Mouse (Mus musculus) limb, embryonic 15.5 days (tissue): ENCODE measurements at regions not wholly inside any gene's neighbourhood (a gene's known extent, or its start where the extent isn't known, plus 50 kb on each side); places are given as distances from the start of the nearest gene placed in this dataset.

Experiments used
- ATAC-seq: fragments of 200-750 bp; cut with Nextera tagmentation; 2 replicates; pipeline ENCODE4 v1.8.0; 2017; ENCODE audit warnings: low read depth, moderate TSS enrichment; ENCODE audit not compliant: insufficient number of reproducible peaks, low FRiP score, low TSS enrichment
- H3K27ac ChIP-seq: fragments of 300-500 bp; sonication (generic); 2 replicates; pipeline ENCODE4 v1.5.1; 2015; ENCODE audit warnings: moderate library complexity, mild to moderate bottlenecking, inconsistent platforms
- H3K27me3 ChIP-seq: fragments of 300-500 bp; sonication (generic); 2 replicates; pipeline ENCODE4 v1.6.1; 2015; ENCODE audit warnings: inconsistent platforms
- H3K36me3 ChIP-seq: fragments of 300-500 bp; sonication (generic); 2 replicates; pipeline ENCODE4 v1.6.1; 2015; ENCODE audit warnings: inconsistent platforms
- H3K4me1 ChIP-seq: fragments of 300-500 bp; sonication (generic); 2 replicates; pipeline ENCODE4 v1.6.1; 2015; ENCODE audit warnings: inconsistent platforms
- H3K4me2 ChIP-seq: fragments of 300-500 bp; sonication (generic); 2 replicates; pipeline ENCODE4 v1.6.1; 2015; ENCODE audit warnings: mild to moderate bottlenecking, inconsistent platforms
- H3K4me3 ChIP-seq: fragments of 300-500 bp; sonication (generic); 2 replicates; pipeline ENCODE4 v1.5.1; 2015; ENCODE audit warnings: mild to moderate bottlenecking, inconsistent platforms
- H3K9ac ChIP-seq: fragments of 300-500 bp; sonication (generic); 2 replicates; pipeline ENCODE4 v1.6.1; 2015; ENCODE audit warnings: inconsistent platforms
- H3K9me3 ChIP-seq: fragments of 300-500 bp; sonication (generic); 2 replicates; pipeline ENCODE4 v1.6.1; 2016; ENCODE audit warnings: inconsistent platforms
- WGBS: fragments of 180-500 bp; shearing (Covaris S2); methylation state at CpG from one replicate; pipeline ENCODE4 v1.1.7; 2015; 5-methylcytosine and 5-hydroxymethylcytosine counted together

DNA sequence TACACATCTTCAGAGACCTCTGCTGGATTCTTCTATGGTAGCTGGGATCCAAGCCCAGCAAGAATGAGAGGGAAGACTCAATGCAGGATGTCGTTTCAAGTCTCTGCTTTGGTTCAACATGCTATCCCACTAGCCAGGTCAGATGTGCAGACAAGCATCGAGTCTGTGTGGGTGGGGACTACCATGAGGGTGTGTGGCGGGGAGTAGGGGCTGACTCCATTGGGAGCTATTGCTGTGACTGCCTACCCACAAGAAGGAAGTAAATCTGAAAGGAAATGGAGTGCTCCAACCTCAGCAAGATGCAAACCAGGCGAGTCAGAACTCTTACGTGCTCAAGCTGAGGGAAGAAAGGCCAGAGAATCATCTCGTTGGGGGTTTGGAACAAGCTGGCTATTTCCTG lies 94.4 kb downstream of the Smim20 start:
- no peak overlapping the region for H3K9ac ChIP-seq
- no peaks in the 10 kb centered on the region for H3K27me3 ChIP-seq

DNA sequence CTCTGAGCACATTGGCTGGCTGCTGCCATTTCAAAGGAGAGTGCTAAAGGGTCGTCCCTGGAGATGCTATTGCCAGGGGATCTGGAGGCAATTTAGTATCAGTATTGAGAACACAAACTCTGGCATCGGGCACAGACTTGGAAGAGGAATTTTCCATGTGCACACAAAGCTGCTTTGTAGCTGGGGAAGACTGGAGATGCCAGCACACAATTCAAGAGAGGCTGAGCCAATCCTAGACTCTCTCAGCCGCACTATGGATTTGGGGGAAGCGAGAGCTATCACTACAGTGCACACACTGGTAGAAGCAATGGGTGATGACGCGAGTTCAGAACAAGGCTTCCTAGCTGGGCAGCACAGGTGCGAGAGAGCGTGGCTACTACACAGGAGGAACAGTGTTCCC lies 97.0 kb downstream of the Smim20 start:
- no peak overlapping the region for H3K27ac ChIP-seq
- no peak for ATAC-seq
- WGBS: 67% methylated on average over 8 of the region's 8 CpGs

More for the DNA sequence above, 94.4 kb downstream of the Smim20 start:
- no peaks in the 10 kb centered on the region for H3K9me3 ChIP-seq
- H3K4me3 ChIP-seq: no peak overlapping the region
- WGBS: 77% methylated on average over 6 of the region's 6 CpGs
- H3K4me1 ChIP-seq: peaks cover 5% of the 10 kb centered on the region
- ATAC-seq: no peak
- no peak overlapping the region for H3K4me2 ChIP-seq
- no peaks in the 10 kb centered on the region for H3K36me3 ChIP-seq
- H3K27ac ChIP-seq: no peak overlapping the region

DNA sequence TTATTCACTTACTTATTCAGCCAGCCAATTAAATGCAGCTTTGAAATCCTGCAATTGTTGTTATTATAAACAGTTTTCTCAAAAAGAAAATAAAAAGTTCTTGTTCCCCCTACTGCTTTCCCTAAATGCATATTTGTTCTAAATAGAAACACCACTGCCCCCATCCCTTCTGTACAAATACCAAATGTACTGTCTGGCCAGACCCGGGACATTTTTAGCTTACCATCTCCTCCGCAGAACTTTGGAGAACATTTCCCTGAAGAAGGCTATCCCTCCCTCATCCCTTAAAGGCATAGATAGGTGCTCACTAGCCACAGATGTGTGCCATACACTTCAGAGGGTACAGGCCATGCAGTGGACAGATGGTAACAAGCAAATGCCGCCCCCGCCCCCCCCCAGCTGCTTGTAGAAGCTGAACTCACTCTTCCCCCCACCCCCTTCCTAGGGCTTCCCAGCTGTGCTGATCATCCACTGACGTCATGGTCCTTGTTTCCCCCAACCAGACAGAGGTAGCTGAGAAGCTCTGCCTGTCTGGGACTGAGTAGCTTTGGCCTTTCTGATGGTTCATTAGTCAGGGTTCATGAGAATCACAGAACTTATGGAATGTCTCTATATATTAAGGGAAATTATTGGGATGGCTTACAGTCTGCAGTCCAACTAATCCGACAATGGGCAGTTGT lies 98.9 kb upstream of the Rbpj start:
- ATAC-seq: no peak
- no peaks in the 10 kb centered on the region for H3K9me3 ChIP-seq

More for the DNA sequence above, 97.0 kb downstream of the Smim20 start:
- no peaks in the 10 kb centered on the region for H3K9me3 ChIP-seq
- no peak overlapping the region for H3K4me3 ChIP-seq
- H3K4me1 ChIP-seq: peaks cover 11% of the 10 kb centered on the region
- H3K9ac ChIP-seq: no peak overlapping the region
- no peaks in the 10 kb centered on the region for H3K27me3 ChIP-seq
- no peaks in the 10 kb centered on the region for H3K36me3 ChIP-seq
- no peak overlapping the region for H3K4me2 ChIP-seq

DNA sequence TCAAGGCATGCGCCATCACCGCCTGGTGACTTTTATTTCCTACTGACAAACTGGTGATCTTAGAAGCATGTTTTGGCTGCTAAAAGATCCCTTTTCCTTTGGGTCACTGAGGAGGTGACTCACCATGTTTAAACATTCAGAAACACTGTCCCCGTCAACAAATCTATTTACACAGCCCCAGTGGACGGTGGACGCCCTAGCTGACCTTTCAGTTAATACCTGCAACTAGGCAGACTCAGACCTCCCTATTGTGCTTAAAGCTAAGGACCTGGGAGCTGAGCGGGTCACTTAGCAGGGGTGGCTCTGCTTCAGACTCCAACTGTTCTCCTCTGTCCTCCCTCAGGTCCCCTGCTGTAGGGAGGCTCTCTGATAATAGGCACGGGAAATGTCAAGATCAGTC lies 95.7 kb upstream of the Rbpj start:
- no peaks in the 10 kb centered on the region for H3K9me3 ChIP-seq
- ATAC-seq: no peak
- H3K4me1 ChIP-seq: peaks cover 12% of the 10 kb centered on the region
- H3K27ac ChIP-seq: no peak overlapping the region
- H3K9ac ChIP-seq: no peak overlapping the region
- no peak overlapping the region for H3K4me2 ChIP-seq
- WGBS: 89% methylated on average over 7 of the region's 7 CpGs
- H3K4me3 ChIP-seq: no peak overlapping the region
- H3K36me3 ChIP-seq: no peaks in the 10 kb centered on the region
- no peaks in the 10 kb centered on the region for H3K27me3 ChIP-seq

More for the DNA sequence above, 98.9 kb upstream of the Rbpj start:
- H3K4me1 ChIP-seq: peaks cover 9% of the 10 kb centered on the region
- WGBS: 48% methylated on average over 6 of the region's 6 CpGs
- no peak overlapping the region for H3K4me2 ChIP-seq
- no peaks in the 10 kb centered on the region for H3K27me3 ChIP-seq
- no peak overlapping the region for H3K27ac ChIP-seq
- no peak overlapping the region for H3K9ac ChIP-seq
- no peaks in the 10 kb centered on the region for H3K36me3 ChIP-seq
- no peak overlapping the region for H3K4me3 ChIP-seq

DNA sequence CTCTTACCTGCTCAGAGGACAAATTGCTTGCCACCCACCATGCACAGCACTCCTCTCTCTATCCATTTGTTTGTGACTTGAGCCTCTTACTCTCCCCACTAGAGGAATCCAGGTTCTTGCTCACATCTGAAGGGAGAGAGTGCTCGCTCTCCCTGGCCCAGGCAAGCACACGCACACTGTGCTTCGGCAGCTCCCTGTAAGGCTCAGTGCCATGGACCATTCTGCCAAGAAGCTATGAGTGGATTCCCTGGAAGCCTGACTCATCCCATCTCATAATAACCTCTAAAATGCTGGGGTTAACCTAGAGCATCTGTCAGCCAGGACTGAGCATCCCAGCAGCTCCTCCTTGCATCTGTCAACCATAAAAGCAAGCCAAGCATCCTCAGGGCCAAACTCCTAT lies 94.3 kb upstream of the Rbpj start:
- Histone ChIP-seq H3K9me3 (no peaks in the 10 kb centered on the region), H3K9ac (no peak overlapping the region), H3K27me3 (no peaks in the 10 kb centered on the region), H3K4me1 (peaks cover 14% of the 10 kb centered on the region), H3K36me3 (no peaks in the 10 kb centered on the region), H3K4me2 (no peak overlapping the region), H3K27ac (no peak overlapping the region), H3K4me3 (no peak overlapping the region)
- 64% methylated on average over 3 of the region's 3 CpGs for WGBS
- ATAC-seq: peak; percentile 52; the same call in 1 of the 2 replicates

DNA sequence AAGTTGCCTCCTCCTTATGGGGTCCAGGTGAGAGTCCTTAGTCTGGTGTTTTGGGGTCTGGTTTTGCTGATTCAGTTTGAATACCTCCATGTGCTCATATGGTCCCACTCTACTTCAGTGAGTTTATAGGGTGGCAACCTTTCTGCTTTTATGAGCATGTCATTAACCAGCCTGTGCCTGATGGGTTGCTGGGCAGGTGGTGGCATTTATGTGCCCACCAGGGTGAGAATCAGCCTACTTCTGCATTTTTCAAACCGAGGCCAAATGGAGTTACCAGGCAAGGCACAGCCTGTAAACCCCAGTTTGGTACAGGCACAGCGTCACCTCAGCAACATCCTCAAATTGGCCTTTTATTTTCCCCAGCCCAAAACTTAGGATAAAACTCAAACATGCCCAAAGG lies 92.6 kb upstream of the Rbpj start:
- Histone ChIP-seq H3K27ac (no peak overlapping the region), H3K4me3 (no peak overlapping the region), H3K27me3 (0 out of 2 replicates have a peak, but pooled peaks cover 2% of the 10 kb centered on the region), H3K9me3 (no peaks in the 10 kb centered on the region), H3K9ac (no peak overlapping the region), H3K4me1 (peaks cover 28% of the 10 kb centered on the region), H3K36me3 (no peaks in the 10 kb centered on the region), H3K4me2 (no peak overlapping the region)
- no peak for ATAC-seq
- WGBS: 39% methylated on average over 2 of the region's 2 CpGs

DNA sequence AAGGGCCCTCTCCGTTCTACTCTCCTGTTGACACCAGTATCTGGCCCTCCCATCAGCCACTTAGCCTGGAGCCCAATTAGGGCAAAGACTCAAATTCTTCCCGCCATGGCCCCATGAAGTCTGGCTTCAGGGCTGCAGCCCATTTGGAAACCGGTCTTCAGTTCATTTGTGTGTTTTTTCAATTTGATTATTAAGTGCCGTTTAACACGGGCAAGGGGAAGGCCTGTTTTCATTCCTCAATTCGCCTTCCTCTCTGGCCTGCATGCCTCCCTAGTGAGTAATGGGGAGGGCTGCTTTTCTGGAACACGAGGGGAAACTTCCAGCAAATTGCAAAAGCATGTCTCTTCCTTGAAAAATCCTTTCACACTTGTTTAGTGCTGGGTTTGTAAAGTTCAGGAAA lies 89.1 kb upstream of the Rbpj start:
- 0 out of 2 replicates have a peak, but pooled peaks cover 7% of the 10 kb centered on the region for H3K27me3 ChIP-seq
- 13% methylated on average over 7 of the region's 7 CpGs for WGBS
- no peak overlapping the region for H3K4me2 ChIP-seq
- no peak overlapping the region for H3K9ac ChIP-seq
- no peak for ATAC-seq
- no peaks in the 10 kb centered on the region for H3K36me3 ChIP-seq
- peaks cover 63% of the 10 kb centered on the region for H3K4me1 ChIP-seq
- H3K27ac ChIP-seq: peak overlapping the region; percentile 74
- no peaks in the 10 kb centered on the region for H3K9me3 ChIP-seq
- no peak overlapping the region for H3K4me3 ChIP-seq

DNA sequence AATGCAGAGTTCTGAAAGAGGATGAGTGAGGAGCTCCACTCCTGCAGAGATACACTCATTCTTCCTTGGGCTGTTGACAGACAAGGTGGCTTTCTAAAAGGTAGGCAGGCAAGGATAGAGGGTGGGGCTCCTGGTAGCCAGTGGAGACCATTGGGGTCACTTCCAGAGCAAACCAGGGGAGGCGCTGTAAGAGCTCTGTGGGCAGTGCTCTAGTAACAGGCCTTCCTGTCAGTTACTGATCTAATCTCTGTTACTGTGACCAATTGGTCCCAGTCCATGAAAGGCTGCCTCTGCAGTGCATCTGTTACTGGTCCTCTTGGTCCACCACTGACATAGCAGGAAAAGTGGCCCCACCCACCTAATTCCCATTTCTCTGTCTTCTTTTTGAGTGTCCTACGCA lies 88.3 kb upstream of the Rbpj start:
- Histone ChIP-seq H3K27ac (no peak overlapping the region), H3K9ac (no peak overlapping the region), H3K4me2 (no peak overlapping the region), H3K9me3 (no peaks in the 10 kb centered on the region), H3K4me3 (no peak overlapping the region), H3K27me3 (0 out of 2 replicates have a peak, but pooled peaks cover 14% of the 10 kb centered on the region), H3K4me1 (peaks cover 68% of the 10 kb centered on the region), H3K36me3 (no peaks in the 10 kb centered on the region)
- WGBS: 81% methylated on average over 2 of the region's 2 CpGs
- no peak for ATAC-seq

DNA sequence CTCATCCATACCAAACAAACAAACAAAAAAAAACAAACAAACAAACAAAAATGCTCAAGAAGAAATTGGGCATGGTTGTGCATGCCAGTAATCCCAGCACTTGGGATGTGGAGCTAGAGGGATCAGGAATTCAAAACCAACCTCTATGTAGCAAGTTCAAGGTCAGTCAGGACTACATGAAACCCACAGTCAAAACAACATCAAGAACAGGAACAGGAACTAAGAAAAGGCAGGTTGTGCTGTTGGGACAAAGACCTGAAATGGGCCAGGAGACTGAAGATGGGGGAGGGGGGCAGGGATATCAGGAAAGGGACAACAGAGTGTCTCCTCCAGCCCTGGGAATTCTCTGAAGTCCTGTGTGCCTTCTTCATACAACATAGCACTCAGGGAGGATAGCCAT lies 87.8 kb upstream of the Rbpj start:
- Histone ChIP-seq H3K4me1 (peaks cover 68% of the 10 kb centered on the region), H3K9ac (no peak overlapping the region)
- no peak for ATAC-seq

DNA sequence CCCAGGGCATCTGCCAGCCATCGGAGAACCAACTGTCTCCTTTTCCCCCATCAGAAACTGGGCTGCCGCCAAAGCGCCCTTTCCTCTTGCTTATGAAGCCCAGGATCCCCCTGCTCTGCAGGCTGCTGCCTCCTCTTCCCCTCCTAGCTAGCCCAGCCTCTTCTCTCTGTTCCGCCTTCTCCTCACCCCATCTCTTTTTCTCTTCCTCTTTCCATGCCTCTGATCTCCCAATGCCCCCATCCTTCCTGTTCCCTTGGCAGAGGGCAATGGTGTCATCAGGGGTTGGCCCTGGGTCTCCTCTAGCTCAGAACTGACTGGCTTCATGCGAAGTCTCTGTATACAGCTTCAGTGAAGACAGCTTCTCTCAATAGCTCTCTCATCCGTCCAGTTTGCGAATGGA lies 87.4 kb upstream of the Rbpj start:
- ATAC-seq: no peak
- H3K4me3 ChIP-seq: no peak overlapping the region
- H3K27me3 ChIP-seq: 0 out of 2 replicates have a peak, but pooled peaks cover 14% of the 10 kb centered on the region
- H3K9ac ChIP-seq: no peak overlapping the region
- no peak overlapping the region for H3K27ac ChIP-seq
- H3K4me2 ChIP-seq: no peak overlapping the region
- H3K4me1 ChIP-seq: peaks cover 68% of the 10 kb centered on the region
- H3K36me3 ChIP-seq: no peaks in the 10 kb centered on the region
- H3K9me3 ChIP-seq: no peaks in the 10 kb centered on the region
- WGBS: 82% methylated on average over 7 of the region's 7 CpGs

More for the DNA sequence above, 87.8 kb upstream of the Rbpj start:
- no peak overlapping the region for H3K4me2 ChIP-seq
- no peak overlapping the region for H3K4me3 ChIP-seq
- no peaks in the 10 kb centered on the region for H3K9me3 ChIP-seq
- no peak overlapping the region for H3K27ac ChIP-seq
- H3K27me3 ChIP-seq: 0 out of 2 replicates have a peak, but pooled peaks cover 14% of the 10 kb centered on the region
- H3K36me3 ChIP-seq: no peaks in the 10 kb centered on the region

DNA sequence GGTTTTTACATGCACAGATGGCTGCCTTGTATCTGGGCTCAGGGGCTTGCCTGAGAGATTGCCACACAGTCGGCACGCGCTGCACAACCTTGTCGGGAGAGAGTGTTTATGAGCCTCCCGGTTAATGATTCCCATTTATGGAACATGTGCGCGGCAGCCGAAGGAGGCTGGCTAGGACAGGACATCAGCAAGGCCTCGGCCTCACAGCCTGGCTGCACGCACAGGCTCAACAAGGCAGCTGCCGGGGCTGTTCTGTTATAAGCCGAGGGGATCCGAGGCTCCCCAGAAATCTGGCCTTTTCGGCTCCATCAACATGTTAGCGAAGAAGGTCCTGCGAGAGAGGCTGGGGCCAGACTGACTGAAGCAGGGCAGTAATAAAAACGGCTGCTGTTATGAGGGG lies 86.3 kb upstream of the Rbpj start:
- H3K4me2 ChIP-seq: no peak overlapping the region
- no peak overlapping the region for H3K9ac ChIP-seq
- peaks cover 68% of the 10 kb centered on the region for H3K4me1 ChIP-seq
- H3K9me3 ChIP-seq: no peaks in the 10 kb centered on the region
- H3K4me3 ChIP-seq: no peak overlapping the region
- H3K36me3 ChIP-seq: no peaks in the 10 kb centered on the region
- 12% methylated on average over 17 of the region's 17 CpGs for WGBS
- ATAC-seq: peak; percentile 64
- 0 out of 2 replicates have a peak, but pooled peaks cover 14% of the 10 kb centered on the region for H3K27me3 ChIP-seq
- H3K27ac ChIP-seq: peak overlapping the region; percentile 66

DNA sequence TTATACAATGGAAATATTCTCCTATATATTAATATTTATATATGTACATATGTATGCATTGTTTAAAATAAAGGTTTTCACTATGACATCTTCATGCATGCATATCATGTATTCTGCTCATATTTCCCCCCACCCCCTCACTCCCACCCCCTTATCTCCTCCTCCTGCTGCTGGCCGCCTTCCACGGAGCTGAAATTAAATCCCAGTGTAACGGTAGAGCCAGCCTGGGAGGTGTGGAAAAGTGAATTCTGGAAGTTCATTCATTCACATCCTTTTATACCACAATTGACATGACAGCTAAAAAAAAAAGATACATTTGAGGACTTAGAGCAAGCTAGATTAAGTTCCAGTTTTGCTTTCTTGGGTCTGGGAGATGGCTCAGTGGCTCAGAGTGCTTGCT lies 85.7 kb upstream of the Rbpj start:
- Histone ChIP-seq H3K9ac (no peak overlapping the region), H3K4me3 (no peak overlapping the region), H3K27ac (peak overlapping the region; percentile 23; the same call in 1 of the 2 replicates), H3K4me1 (peaks cover 65% of the 10 kb centered on the region), H3K27me3 (0 out of 2 replicates have a peak, but pooled peaks cover 14% of the 10 kb centered on the region), H3K9me3 (no peaks in the 10 kb centered on the region), H3K4me2 (no peak overlapping the region), H3K36me3 (no peaks in the 10 kb centered on the region)
- no peak; the same call in 1 of the 2 replicates for ATAC-seq
- WGBS: 22% methylated on average over 3 of the region's 3 CpGs
